Mouse (Mus musculus) lung, embryonic 14.5 days (tissue): Measurements from ENCODE around the gene Olfr600. TPM values are rescaled to one million over a fixed set of nuclear protein-coding genes. Genes with fewer than 3 reads are reported as not detected.

Experiments
- polyA plus RNA-seq: library from polyadenylated mRNA; unstranded; fragments of >200 nt; fragmentation: Nextera tagmentation; extraction: Ambion mirVana; gene quantifications from 2 replicates; pipeline ENCODE4 v1.2.1, GENCODE M21; 2014

The Olfr600 gene
- polyA plus RNA-seq, 1 experiment from 2014 or later = not detected

Other genes with a start within 250 kb of the Olfr600 start
- gene Olfr586, start 224.0 kb downstream of the Olfr600 start, polyA plus RNA-seq = not detected in 2 replicates
- not detected in 2 replicates for gene Olfr588-ps1, start 208.8 kb downstream of the Olfr600 start, polyA plus RNA-seq
- not detected in 2 replicates for gene Olfr589, start 193.3 kb downstream of the Olfr600 start, polyA plus RNA-seq
- not detected in 2 replicates for gene Olfr591, start 171.3 kb downstream of the Olfr600 start, polyA plus RNA-seq
- not detected in 2 replicates for gene Olfr592, start 164.9 kb downstream of the Olfr600 start, polyA plus RNA-seq
- not detected in 2 replicates for gene Olfr593, start 137.8 kb downstream of the Olfr600 start, polyA plus RNA-seq
- gene Olfr594, start 132.7 kb downstream of the Olfr600 start, polyA plus RNA-seq = not detected in 2 replicates
- gene Usp17ld, start 97.2 kb downstream of the Olfr600 start, polyA plus RNA-seq = not detected in 2 replicates
- not detected in 2 replicates for gene Olfr596, start 44.0 kb downstream of the Olfr600 start, polyA plus RNA-seq
- gene Olfr597, start 33.4 kb downstream of the Olfr600 start, polyA plus RNA-seq = not detected in 2 replicates
- not detected in 2 replicates for gene Olfr598, start 26.1 kb downstream of the Olfr600 start, polyA plus RNA-seq
- not detected in 2 replicates for gene Olfr599, start 13.8 kb downstream of the Olfr600 start, polyA plus RNA-seq
- not detected in 2 replicates for gene Olfr601, start 13.0 kb upstream of the Olfr600 start, polyA plus RNA-seq
- not detected in 2 replicates for gene Olfr603, start 36.5 kb upstream of the Olfr600 start, polyA plus RNA-seq
- not detected in 2 replicates for gene Usp17lc, start 65.4 kb upstream of the Olfr600 start, polyA plus RNA-seq
- not detected in 2 replicates for gene Olfr605, start 95.8 kb upstream of the Olfr600 start, polyA plus RNA-seq
- not detected in 2 replicates for gene Olfr606, start 99.4 kb upstream of the Olfr600 start, polyA plus RNA-seq
- gene Olfr607, start 114.5 kb upstream of the Olfr600 start, polyA plus RNA-seq = not detected in 2 replicates
- gene Olfr608, start 120.2 kb upstream of the Olfr600 start, polyA plus RNA-seq = not detected in 2 replicates
- not detected in 2 replicates for gene Olfr609, start 148.4 kb upstream of the Olfr600 start, polyA plus RNA-seq
- not detected in 2 replicates for gene Olfr610, start 162.5 kb upstream of the Olfr600 start, polyA plus RNA-seq
- gene Olfr611, start 171.2 kb upstream of the Olfr600 start, polyA plus RNA-seq = not detected in 2 replicates
- not detected in 2 replicates for gene Olfr612, start 193.0 kb upstream of the Olfr600 start, polyA plus RNA-seq
- not detected in 2 replicates for gene Olfr613, start 198.4 kb upstream of the Olfr600 start, polyA plus RNA-seq
- gene Olfr615, start 206.4 kb upstream of the Olfr600 start, polyA plus RNA-seq = not detected in 2 replicates
- gene Olfr616, start 219.5 kb upstream of the Olfr600 start, polyA plus RNA-seq = not detected in 2 replicates
- gene Olfr617, start 223.4 kb upstream of the Olfr600 start, polyA plus RNA-seq = not detected in 2 replicates
- gene Olfr618, start 240.4 kb upstream of the Olfr600 start, polyA plus RNA-seq = not detected in 2 replicates